Mouse (Mus musculus) A20 (cell line): ENCODE results near the gene Cnih1.
"Not testable (repeated sequence)": the region's sequence is repeated elsewhere in the genome, so short reads cannot be mapped to it uniquely, and the experiment has no call there.

Experiments used
- DNase-seq: peaks from one replicate; pipeline ENCODE4 v3.0.0-alpha.2; 2011; ENCODE audit warnings: low read depth, low spot score

The Cnih1 gene

GRCm38 (mm10) chr14:46787787-46788504, at the start of gene Cnih1:
Gene Cnih1 (minus strand): TSS chr14:46788411.
- DNase-seq = peak; percentile 89

DNA sequence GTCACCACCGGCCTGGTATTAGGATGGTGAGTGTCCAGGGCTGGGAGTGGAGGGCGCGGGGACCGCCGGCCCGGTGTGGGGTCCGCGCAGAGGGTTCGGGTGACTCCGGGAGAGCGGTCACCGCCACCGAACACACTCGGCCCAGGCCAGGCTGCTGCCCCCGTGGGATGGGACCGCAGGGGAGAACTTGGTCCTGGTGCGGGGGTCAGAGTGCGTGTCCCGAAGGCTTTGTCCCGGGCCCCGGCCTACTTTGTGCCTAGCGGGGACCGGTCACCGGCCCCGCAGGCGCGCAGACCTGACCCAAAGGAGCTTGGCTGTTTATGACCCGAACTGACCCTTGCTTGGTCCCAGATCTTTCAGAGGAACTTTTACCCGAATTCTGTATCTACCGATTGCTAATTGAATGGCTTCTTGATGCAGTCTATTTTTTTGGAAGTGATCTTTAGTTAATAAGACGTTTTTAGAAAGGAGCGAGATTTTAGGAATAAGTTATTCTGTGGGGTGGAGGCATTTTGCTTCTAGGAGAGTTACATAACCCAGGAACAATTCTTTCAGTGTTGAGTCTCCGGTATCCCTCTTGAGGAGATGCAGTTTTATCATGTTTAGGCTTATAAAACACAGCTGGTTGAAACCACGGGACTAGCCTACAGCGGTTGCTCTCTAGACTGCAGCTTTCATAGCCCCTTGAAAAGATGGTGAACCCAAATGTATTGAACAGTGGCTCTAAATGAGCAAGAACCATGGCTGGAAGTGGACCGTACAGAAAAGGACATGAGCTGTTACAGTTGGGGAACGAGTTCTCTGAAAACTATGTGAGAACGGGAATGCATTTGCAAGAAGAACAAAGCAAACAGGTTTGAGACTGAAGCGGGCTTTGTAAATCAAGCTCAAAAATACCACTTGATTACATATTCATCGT, 44.4 kb upstream of the Cnih1 start:
- DNase-seq = no peak

DNA sequence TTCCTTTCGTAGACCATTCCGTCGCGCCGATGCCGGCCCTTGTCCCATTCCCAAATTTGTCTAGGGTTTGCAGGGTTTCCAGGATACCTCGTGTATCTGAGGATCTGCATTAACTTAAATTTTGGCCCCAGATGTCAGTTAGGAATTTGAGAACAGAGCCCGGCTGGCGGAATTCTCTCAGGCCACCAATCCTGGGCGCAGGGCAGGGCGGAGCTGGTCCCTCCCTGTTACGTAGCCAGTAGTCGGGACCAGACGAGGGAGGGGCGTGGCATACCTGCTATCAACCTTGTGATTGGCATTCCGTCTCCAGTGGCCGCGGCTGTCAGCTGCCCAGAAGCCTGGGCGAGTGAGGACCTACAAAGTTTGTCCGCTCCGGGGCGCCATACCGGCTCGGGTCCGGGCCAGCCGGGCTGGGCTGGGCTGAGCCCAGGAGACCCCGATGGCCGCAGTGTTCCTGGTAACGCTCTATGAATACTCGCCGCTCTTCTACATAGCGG, 43.7 kb upstream of the Cnih1 start, which contains the start of gene Cgrrf1:
TSS of gene Cgrrf1 (plus strand) at position 289 of the 497 bp plus-strand sequence.
- peak; percentile 96 for DNase-seq

DNA sequence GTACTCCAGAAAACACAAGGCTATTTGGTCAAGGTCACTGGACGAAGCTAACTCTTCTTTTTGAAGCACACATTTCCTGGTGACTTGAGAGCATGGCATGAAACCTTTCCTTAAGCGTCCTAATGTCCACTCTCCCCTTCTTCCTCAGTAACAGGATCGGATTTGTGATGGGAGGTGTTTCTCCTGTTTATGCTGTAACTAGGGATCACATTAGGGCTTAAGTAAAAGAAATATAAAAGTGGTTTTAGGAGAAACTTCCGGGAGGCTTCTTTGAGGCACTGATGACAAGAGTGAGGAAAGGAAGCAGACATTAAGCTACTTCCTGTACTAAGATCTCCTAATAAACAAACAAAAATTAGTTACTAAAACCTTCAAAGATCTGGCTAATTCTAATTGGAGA, 43.1 kb upstream of the Cnih1 start:
- DNase-seq = no peak

DNA sequence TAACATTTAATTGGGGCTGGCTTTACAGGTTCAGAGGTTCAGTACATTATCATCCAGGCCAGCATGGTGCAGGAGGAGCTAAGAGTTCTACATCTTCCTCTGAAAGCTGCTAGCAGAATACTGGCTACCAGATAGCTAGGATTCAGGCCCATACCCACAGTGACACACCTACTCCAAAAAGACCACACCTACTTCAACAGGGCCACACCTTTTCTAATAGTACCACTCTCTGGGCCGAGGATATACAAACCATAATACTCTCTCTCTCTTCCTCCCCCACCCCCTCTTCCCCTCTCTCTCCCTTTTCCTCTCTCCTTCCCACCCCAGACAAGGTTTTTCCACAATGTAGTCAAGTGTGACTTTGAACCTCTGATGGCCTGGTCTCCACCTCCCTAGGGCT, 39.2 kb upstream of the Cnih1 start:
- DNase-seq = no peak

GRCm38 (mm10) chr14:46823996-46824395, 35.8 kb upstream of the Cnih1 start:
- DNase-seq = no peak

DNA sequence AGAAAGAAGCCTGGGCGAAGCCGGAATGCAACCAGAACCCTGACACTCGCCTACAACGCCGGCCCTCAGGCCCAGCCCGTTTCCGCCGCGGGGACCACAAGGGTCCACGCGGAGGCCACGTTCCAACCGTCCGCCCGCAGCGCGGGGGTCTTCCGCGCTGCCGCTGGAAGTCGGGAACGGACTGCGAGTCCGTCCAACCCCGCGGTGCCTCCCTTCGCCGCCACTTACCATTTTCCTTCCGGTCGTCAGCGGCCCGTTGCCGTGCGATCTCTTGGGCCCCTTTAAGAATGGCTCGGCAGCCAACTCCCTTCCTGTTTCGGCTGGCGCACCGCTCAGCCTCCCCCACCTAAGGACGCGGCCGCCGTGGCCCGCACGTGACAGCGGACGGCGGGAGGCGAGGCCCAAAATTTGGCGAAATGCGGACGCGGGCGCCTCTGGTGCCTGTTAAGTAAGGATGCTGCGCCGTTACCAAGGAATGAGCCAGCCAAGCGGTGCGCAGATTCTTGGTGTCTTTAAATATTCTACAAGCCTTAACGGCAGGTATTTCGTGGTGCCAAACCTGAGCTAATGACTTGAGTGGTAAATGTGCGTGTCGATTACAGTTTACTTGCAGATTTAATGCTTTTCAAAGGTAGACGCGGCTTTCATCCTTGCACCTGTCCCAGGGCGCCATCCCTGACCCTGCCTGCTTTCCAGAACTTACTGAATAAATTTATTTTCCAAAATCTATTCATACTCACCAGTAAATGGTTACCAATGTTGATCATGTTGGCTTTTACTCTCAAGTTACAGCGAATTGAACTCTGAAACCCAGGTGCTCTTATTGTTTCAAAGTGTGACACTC, 33.9 kb upstream of the Cnih1 start, which contains the start of gene Gmfb:
TSS of gene Gmfb (minus strand) at position 370 of the 844 bp plus-strand sequence.
- peak; percentile 94 for DNase-seq

GRCm38 (mm10) chr14:46821271-46821872, 33.2 kb upstream of the Cnih1 start:
- DNase-seq = no peak

DNA sequence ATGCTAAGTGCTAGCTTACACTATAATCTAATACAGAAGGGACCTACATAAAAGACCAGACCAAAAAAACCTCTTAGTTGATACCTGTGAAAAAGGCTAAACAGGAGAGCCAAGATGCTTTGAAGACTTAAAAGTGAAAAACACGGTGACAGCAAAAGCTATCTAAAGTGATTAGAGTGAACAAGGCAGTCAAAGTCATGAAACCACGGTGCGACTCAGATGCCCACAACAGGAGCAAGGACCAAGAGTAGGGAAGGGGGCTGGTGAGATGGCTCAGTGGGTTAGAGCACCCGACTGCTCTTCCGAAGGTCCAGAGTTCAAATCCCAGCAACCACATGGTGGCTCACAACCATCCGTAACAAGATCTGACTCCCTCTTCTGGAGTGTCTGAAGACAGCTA, 31.8 kb upstream of the Cnih1 start:
- DNase-seq = not testable (repeated sequence)

- DNase-seq = no peak
These were observed 30.5 kb upstream of the Cnih1 start for GRCm38 (mm10) chr14:46818743-46819142.

DNA sequence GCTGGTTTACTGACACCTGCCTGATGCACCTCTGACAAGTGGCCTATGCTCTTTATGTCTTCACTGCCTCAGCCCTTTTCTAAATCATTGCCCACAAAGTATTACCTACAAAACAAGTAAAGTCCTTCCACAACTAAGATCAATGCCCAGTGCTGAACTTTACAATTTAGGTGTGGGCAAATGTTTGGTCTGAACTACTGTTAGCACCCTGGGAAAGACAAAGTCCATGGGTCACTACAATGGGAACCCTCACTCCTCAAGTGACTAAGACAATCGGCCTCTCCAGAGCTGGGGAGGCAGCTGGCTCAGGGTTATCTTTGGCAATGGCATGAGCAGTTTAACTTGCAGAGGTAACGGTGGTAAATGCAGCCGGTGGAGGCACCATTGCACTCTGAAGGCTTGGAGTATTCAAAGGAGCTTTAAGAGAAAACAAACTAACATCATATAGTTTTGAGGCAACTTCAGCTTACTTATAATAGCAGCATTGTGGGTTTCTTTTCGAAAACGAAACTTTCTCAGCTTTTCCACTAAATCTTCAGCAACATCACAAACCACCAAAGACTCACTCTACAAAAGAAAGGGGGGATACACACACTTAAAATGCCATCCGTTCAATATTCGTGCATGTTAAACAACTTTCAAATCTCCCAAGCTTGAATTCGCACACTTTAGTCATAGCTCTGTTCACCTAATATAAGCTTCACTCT, 28.9 kb upstream of the Cnih1 start:
- DNase-seq = no peak

GRCm38 (mm10) chr14:46815640-46816039, 27.4 kb upstream of the Cnih1 start:
- DNase-seq = no peak

- DNase-seq = peak; percentile 73
These were observed 19.7 kb upstream of the Cnih1 start for GRCm38 (mm10) chr14:46807927-46808326.

DNA sequence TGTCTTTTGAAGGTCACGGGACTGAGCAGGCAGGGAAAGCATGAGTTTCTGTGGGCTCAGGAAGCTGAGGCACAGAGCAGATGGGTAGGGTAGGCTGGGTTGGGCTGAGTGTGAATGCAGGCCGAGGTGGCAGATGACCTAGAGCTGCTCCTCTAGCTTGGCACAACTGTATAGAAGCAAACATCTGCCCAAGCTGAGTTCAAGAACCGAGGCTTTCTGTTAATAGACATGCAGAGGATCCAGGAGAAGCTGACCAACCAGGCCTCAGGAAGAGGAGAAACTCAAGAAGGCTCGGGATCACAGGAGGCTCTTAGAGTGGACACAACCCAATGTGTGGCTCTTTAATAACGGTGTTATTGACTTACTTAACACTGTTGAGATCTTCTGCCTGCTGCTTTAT, 18.0 kb upstream of the Cnih1 start:
- DNase-seq = no peak

- DNase-seq = no peak
These were observed 15.6 kb upstream of the Cnih1 start for GRCm38 (mm10) chr14:46803791-46804190.

DNA sequence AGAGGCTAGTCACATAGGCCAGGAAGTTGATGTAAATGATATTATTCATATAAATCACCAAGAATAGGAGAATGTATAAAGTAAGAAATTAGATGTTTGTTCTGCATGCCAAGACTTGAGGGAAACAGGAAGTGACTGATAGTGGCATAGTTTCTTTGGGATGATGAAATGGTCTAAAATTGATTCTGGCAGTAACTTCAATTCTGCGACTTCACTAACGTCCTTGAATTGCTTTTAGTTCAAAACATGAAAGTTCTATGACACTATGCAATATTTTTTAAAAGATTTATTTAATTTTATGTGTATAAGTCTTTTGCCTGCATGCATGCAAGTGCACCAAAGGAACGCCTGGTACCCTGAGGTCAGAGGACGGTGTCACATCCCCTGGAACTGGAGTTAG, 15.0 kb upstream of the Cnih1 start:
- no peak for DNase-seq

DNA sequence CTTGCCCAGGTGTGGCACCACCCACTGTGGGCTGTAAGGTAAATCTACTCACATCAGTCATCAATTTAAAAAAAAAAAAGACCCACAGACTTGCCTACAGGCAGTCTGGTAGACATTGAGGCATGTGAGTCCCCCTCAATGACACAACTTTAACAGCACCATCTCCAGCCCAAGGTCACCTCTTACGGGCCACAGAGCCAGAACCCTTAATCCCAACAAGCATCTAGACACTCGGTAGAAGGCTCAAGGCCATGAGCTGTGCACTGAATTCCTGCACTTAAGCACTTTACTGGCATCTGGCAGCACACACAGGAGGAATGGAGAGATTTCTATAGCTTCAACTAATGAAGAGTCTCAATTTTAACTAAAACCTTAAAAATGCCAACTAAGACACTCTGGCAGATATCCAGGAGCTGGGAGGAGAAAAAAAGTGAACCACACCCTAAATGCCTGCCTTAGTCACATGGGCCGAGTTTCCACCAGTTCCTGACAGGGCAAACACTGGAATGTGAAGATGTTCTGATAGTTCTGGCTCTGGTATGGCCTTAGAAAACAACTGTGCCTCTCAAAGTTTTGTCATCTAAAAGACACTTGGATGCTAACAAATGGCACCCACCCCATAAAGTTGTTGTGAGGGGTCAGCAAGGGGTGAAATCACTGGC, 12.6 kb upstream of the Cnih1 start:
- no peak for DNase-seq

DNA sequence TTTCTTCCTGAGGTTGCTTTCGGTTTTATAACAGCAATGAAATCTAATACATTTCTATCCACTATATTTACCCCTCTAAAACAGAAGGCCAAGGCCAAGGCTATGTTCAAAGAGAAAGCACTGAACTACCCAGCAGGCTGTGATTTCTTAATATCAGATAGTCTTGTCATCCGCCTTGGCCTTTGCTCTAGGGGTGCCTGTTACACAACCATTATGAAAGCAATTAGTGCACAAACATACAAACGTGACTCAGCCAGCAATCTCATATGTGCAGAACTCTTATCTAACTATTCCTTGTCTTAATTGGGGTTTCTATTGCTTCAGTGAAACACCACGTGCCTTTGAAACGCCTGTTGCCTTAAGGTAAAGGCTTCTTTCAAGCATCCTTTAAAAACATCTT, 5.9 kb upstream of the Cnih1 start:
- no peak for DNase-seq

- DNase-seq = no peak
These were observed 2.5 kb upstream of the Cnih1 start for GRCm38 (mm10) chr14:46790723-46791122.

DNA sequence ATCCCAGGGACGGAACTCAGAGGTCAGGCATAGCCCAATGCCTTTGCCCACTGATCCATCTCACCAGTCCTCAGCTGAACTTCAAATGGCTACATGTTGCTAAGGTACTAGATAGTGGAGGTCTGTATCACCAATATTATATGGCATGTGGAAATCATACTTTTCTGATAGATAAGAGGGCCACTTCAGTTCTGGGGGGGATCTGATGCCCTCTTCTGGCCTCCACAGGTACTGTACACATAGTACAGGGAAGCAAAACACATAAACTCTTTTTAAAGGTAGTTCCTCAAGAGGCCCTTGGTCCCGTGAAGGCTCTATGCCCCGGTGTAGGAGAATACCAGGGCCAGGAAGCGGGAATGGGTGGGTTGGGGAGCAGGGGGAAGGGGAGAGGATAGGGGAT, 2.1 kb upstream of the Cnih1 start:
- peak; percentile 70 for DNase-seq
